Mouse (Mus musculus) gastrocnemius, postnatal 36 days (tissue): ENCODE data around the gene Cd300ld4. TPM values are rescaled to one million over a fixed set of nuclear protein-coding genes. Genes with fewer than 3 reads are reported as not detected.
"Not testable (repeated sequence)": the region's sequence is repeated elsewhere in the genome, so short reads cannot be mapped to it uniquely, and the experiment has no call there.

Source experiments
- DNase-seq, 2 experiments: peaks; one replicate each; pipeline ENCODE4 v3.0.0; 2022
- intact Hi-C: fragments of 180-260 bp; cut with DNase I; formaldehyde crosslinking; loops from one replicate; pipeline ENCODE4 v1.15.1; 2025
- long read RNA-seq, 2 experiments: library from polyadenylated mRNA; stranded (forward); transcript quantifications; one replicate each; pipeline ENCODE4 v2.0.0; 2021
- total RNA-seq, 2 experiments: library from RNA; stranded (reverse); gene quantifications; 2 replicates each; pipeline ENCODE4 v1.2.3; 2021

The Cd300ld4 gene
- under 1 TPM in 1 of 2 experiments, not detected in 1; 0.35 TPM for total RNA-seq
- long read RNA-seq, experiment 1, result 0 reads
- long read RNA-seq, experiment 2, result 0 reads

GRCm38 (mm10) chr11:115026912-115027311, at the start of gene Cd300ld4:
TSS of gene Cd300ld4 (minus strand) at chr11:115027012.
- DNase-seq, intact Hi-C loops: not testable (repeated sequence)

DNA sequence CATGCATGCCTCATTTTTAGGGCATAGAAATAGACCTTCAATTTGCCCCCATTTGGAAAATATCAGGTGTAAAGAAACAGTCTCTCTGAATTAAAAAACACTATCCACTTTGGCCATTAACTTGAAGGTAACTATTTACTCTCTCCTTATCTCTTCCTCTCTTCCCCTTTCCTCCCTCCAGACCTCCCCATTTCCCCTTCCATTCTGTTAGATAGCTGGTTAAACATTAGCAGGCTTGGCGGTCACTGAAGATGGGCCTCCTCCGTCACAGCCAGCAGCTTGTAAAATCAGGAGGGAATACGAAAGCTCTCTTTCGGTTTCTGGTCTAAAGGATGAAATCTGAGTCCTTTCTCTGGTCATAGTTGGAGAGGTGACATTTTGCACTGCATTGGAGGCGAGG, 49.0 kb upstream of the Cd300ld4 start:
- intact Hi-C loops, result no loop called here
- no peak for DNase-seq

GRCm38 (mm10) chr11:115075407-115075806, 48.6 kb upstream of the Cd300ld4 start:
- intact Hi-C loops, result no loop called here
- no peak for DNase-seq

GRCm38 (mm10) chr11:115073002-115073401, 46.2 kb upstream of the Cd300ld4 start:
- intact Hi-C loops, result no loop called here
- DNase-seq, result no peak

- intact Hi-C loops, result no loop called here
Measured at GRCm38 (mm10) chr11:115071631-115072294, 45.0 kb upstream of the Cd300ld4 start.

DNA sequence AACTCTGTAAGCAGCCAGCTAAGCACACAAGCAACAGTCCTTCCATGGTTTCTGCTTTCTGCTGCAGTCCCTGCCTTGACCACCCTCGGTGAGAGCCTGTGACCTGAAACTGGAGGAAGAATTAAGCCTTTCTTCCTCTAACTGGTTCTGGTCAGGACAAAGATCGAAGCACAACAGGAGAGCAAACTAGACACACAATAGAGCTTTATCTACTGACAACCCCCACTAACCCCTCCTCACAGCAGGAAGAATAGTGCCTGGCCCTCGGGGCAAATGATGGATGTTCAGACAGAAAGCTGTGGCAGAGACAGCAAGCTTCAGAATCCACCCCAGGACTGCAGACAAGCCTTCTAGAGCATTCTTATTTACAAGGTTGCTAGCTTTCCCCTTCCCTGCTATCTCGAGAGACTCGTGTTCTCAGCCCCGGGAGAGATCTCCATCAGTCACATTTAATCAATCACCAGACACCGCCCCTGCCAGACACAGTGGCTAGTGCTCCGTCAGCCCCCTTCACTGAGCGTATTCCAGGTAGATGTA, 44.3 kb upstream of the Cd300ld4 start:
- intact Hi-C loops, result no loop called here
- no peak for DNase-seq

More at GRCm38 (mm10) chr11:115071631-115072294, 45.0 kb upstream of the Cd300ld4 start:
- DNase-seq, result peak in 1 of 2 experiments; percentile 19

DNA sequence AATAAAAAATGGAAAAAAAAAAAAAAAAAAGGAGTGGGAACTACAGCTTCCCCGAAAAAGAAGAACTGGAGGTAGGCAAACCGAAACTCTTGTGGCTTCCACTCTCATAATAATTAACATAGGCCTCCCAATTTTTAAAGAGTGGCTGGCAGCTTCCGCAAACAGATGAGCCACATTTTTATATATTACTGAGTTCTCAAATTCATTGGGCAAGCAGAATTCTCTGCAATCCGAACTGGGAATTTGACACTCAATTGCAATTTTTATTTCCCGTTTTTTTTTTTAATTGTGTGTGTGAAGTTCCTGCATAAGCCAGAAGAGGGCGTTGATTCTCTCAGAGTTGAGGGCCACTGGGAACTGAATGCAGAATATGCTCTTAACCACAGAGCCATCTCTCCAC, 40.0 kb upstream of the Cd300ld4 start:
- intact Hi-C loops, result no loop called here
- no peak for DNase-seq

DNA sequence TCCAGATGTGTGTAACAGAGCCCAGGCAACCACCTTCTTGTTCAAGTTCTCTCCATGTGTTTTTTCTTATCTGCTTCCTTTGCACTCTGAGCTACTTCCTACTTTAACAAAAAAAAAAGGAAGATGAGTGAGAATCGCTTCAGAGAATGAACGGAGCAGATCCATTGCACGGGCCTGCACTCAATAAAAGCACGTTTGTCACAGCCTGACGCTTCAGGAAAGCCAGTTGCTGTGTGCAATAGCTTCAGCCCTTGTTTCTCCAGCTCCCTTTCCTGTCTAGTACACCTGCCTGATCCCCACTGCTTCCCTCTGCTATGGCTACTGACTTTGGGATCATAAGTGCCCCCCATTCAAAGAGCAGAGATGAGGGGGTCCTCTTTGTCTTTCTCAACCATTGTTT, 35.3 kb upstream of the Cd300ld4 start, which contains the start of gene Cd300e:
Gene Cd300e (minus strand): TSS at position 101 of the 400 bp plus-strand sequence.
- DNase-seq, result no peak
- intact Hi-C loops, result no loop called here

DNA sequence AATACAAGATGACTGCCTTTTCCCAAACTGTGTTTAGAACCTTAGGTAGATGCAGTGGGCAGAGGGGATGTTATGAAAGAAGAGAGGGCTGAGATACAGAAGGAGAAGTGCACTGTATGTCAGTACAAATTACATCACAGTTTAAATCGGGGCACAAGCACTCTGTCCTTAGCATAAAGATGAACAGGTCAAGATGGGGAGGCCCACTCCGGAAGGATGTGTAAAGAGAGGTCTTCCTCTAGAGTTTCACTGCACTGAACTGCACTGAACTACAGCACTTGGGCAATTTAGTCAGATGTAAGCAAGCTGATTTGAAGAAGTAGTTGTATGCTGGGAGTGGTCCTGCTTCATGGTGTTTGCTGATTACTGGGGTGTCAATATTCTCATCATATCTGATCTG, 33.0 kb upstream of the Cd300ld4 start:
- intact Hi-C loops, result no loop called here
- DNase-seq, result no peak

GRCm38 (mm10) chr11:115058701-115059100, 31.9 kb upstream of the Cd300ld4 start:
- DNase-seq, result no peak
- intact Hi-C loops, result no loop called here

DNA sequence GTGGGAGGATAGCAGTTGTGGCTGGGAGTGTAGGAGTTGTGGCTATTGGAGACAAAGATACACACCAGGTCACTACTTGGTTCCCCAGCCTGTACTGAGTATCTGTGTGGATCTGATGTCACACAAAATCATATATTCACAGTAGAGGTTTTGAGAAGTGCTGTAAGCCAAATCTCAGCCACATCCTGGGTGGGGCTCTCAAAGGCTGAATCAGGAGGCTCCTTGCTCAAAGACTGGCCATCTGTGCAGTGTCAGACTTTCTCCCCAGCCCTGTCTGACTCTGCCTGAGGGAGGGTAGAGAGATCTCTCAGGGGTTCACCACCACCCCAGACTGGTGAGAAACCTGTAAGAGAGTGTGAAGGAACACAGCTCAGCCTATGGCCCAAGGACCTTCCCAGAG, 27.7 kb upstream of the Cd300ld4 start:
- intact Hi-C loops, result no loop called here
- no peak for DNase-seq

- intact Hi-C loops, result no loop called here
Measured at GRCm38 (mm10) chr11:115052991-115053390, 26.2 kb upstream of the Cd300ld4 start.

DNA sequence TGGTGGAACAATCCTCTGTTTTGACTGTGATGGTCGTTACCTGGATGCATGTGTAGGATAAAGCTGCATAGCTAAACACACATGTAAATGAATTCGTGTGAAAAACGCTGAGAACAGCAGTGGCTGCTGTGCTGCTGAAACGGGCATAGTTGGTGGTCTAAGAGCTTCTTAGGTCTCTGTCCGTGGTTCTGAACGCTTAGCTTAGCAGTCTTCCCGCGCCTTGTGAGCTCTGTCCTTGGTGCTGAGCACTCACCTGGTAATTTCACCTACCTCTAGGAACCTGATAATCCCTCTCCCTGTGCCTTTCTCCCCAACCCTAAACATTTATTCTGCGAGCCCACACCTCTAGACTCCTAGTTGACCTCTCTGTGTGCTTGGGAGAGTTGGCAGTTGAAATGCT, 25.4 kb upstream of the Cd300ld4 start:
- intact Hi-C loops, result no loop called here
- no peak for DNase-seq

More at GRCm38 (mm10) chr11:115052991-115053390, 26.2 kb upstream of the Cd300ld4 start:
- DNase-seq, result no peak

GRCm38 (mm10) chr11:115049282-115049895, 22.6 kb upstream of the Cd300ld4 start:
- intact Hi-C loops, result no loop called here
- no peak for DNase-seq

- intact Hi-C loops, result no loop called here
- DNase-seq, result no peak
Measured at GRCm38 (mm10) chr11:115048259-115048658, 21.4 kb upstream of the Cd300ld4 start, which contains the start of gene Cd300ld3. TSS of gene Cd300ld3 (minus strand) at chr11:115048409.

- DNase-seq, intact Hi-C loops: not testable (repeated sequence)
Measured at GRCm38 (mm10) chr11:115037669-115038068, 10.9 kb upstream of the Cd300ld4 start, which contains the start of gene Cd300ld5. TSS of gene Cd300ld5 (minus strand) at chr11:115037769.

- DNase-seq, intact Hi-C loops: not testable (repeated sequence)
Measured at GRCm38 (mm10) chr11:115016093-115016492, 10.7 kb downstream of the Cd300ld4 start, which contains the start of gene Cd300ld2. TSS of gene Cd300ld2 (minus strand) at chr11:115016193.

DNA sequence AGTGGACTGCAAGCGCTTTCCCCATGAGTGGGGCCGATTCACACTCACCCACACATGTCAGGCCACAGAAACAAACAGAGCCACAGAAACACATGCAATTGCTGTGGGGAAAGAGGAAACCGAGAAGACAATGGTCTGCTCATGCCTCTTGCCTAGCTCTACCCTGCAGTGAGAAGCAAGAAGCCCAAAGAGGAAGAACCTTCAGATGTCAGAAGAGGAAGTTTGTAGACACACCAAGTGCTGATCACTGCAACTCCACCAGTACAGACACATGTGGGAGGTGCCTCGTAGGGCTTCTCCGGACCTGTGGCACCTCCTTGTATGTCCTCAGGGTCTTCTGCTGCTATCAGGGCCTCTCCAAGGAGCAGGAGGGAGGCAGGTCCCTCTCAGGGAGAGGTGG, 22.7 kb downstream of the Cd300ld4 start:
- intact Hi-C loops, result no loop called here
- DNase-seq, result no peak

- DNase-seq, result no peak
- intact Hi-C loops, result no loop called here
Measured at GRCm38 (mm10) chr11:115001474-115002040, 25.3 kb downstream of the Cd300ld4 start, which contains the start of gene Cd300c2. TSS of gene Cd300c2 (minus strand) at chr11:115001880.

- DNase-seq, result no peak
Measured at GRCm38 (mm10) chr11:114989793-114990192, 37.0 kb downstream of the Cd300ld4 start, which contains the start of gene Cd300ld. TSS of gene Cd300ld (minus strand) at chr11:114989922.

DNA sequence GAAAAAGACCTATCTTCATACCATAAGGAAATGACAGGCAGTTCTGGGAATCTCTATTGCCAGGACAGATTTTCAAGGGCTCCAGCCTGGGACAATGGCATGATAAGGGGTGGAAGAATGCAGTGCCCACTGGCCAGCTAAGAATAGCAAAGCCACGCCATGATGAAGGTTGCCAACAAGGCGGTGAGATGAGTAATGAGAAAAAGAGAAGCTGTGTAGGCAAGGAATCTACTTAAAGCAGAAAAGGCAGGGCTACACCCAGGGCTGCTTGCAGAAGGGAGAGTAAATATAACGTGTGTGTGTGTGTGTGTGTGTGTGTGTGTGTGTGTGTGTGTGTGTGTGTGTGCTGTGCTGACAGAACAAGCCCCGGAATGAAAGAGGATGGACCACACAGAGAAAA, 44.9 kb downstream of the Cd300ld4 start:
- no peak for DNase-seq
- intact Hi-C loops, result no loop called here

More at GRCm38 (mm10) chr11:114989793-114990192, 37.0 kb downstream of the Cd300ld4 start, which contains the start of gene Cd300ld:
- intact Hi-C loops, result loop anchor here (5.0 kb wide), 1 partner anchor 138 kb away; no protein-coding TSS in a partner anchor
